18 mouse cellular contexts compared by ENCODE assay signal in the genomic region with DNA sequence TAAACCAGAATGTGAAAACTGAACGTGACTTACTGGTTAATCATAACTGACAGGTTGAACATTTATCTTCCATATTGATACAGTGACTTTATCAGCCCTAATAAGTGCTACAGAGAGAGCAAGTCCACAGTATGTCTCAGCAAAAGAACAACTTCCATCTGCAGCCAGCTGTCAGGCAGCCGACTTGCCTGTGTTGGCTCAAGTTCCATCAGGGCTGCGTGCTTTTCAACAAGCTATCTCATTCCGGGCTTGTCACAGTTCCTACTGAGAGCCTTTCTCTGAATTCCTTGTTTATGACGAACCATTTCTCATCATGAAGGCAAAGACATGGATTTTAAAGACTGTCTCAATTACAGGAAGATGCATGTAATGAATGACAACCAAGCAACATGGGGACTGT. TPM values are rescaled to one million over a fixed set of nuclear protein-coding genes. Genes with fewer than 3 reads are reported as not detected.
DNase-seq lines count a peak whose midpoint lies in the region; ATAC-seq and TF ChIP-seq lines count a peak whose summit lies in the region.
"Had no signal": no experiment of that assay in that cellular context is flagged by ENCODE, and none has a peak within 500 bp of the region (broad histone marks: within the 10 kb centered on the region; RNA-seq: fewer than 3 reads in every experiment).

No protein-coding gene starts in this region.

- WGBS in lung, embryonic 14.5 days = 48% methylated on average over 5 of the region's 5 CpGs
- 58% methylated on average over 5 of the region's 5 CpGs for WGBS in lung, adult 2 months
- WGBS in heart, embryonic 15.5 days = 28% methylated on average over 5 of the region's 5 CpGs

- peak; percentile 92 for DNase-seq in heart, adult 11 months
- DNase-seq in heart, postnatal 25 days (ENCODE audit: low spot score) = no peak
- peak; percentile 61 for DNase-seq in lung, embryonic 14.5 days
- no peak for DNase-seq in lung, adult 2 months
- peak; percentile 37 for DNase-seq in lung, postnatal 36 days
- DNase-seq in layer of hippocampus, adult 9-11 months = no peak
- DNase-seq: cerebellum, postnatal 14 days; gastrocnemius, postnatal 36 days; kidney, adult 18-20 months; liver; right cerebral cortex, adult 18-20 months; thymus, postnatal 4 days had no signal

- no peaks in the 10 kb centered on the region for H3K36me3 ChIP-seq in lung, embryonic 14.5 days (ENCODE audit: insufficient read depth)
- H3K36me3 ChIP-seq in heart, embryonic 15.5 days = no peaks in the 10 kb centered on the region
- H3K36me3 ChIP-seq: lung, embryonic 15.5 days; midbrain, embryonic 12.5 days had no signal

- no peaks in the 10 kb centered on the region for H3K9me3 ChIP-seq in lung, embryonic 14.5 days (ENCODE audit: low read depth, low read length)
- H3K9me3 ChIP-seq in heart, embryonic 15.5 days (replicated peaks) = no peaks in the 10 kb centered on the region
- H3K9me3 ChIP-seq: lung, embryonic 15.5 days; midbrain, embryonic 12.5 days had no signal

- H3K4me1 ChIP-seq in lung, embryonic 14.5 days (ENCODE audit: insufficient read depth) = peaks cover 2% of the 10 kb centered on the region; the same call in 1 of the 2 replicates
- peaks cover 4% of the 10 kb centered on the region; the same call in 1 of the 2 replicates for H3K4me1 ChIP-seq in lung, adult 2 months (ENCODE audit: control insufficient read depth, insufficient read depth, low read length)
- H3K4me1 ChIP-seq in heart, embryonic 15.5 days (replicated peaks) = peaks cover 10% of the 10 kb centered on the region
- H3K4me1 ChIP-seq: midbrain, embryonic 12.5 days had no signal

- no peak overlapping the region for H3K9ac ChIP-seq in lung, embryonic 14.5 days
- no peak overlapping the region for H3K9ac ChIP-seq in heart, embryonic 15.5 days
- H3K9ac ChIP-seq: lung, embryonic 15.5 days; midbrain, embryonic 12.5 days had no signal

- no peak overlapping the region for H3K4me2 ChIP-seq in lung, embryonic 14.5 days
- H3K4me2 ChIP-seq in heart, embryonic 15.5 days = no peak overlapping the region
- H3K4me2 ChIP-seq: lung, embryonic 15.5 days; midbrain, embryonic 12.5 days had no signal

- H3K4me3 ChIP-seq in lung, embryonic 14.5 days (ENCODE audit: low read depth, low read length) = no peak overlapping the region
- no peak overlapping the region for H3K4me3 ChIP-seq in lung, adult 2 months (replicated peaks; ENCODE audit: extremely low read depth, low read depth, low read length)
- no peak overlapping the region for H3K4me3 ChIP-seq in heart, embryonic 15.5 days
- H3K4me3 ChIP-seq: lung, embryonic 15.5 days; midbrain, embryonic 12.5 days had no signal

- intact Hi-C loops in heart, postnatal 25 days (cut with DNase I) = no loop called here

- no peak overlapping the region for H3K27ac ChIP-seq in lung, embryonic 14.5 days (ENCODE audit: low read depth)
- H3K27ac ChIP-seq in heart, embryonic 15.5 days = peak overlapping the region; percentile 74
- H3K27ac ChIP-seq: lung, embryonic 15.5 days; midbrain, embryonic 12.5 days had no signal

- ATAC-seq in lung, embryonic 14.5 days (ENCODE audit: insufficient read depth) = no peak
- peak; percentile 35; the same call in 1 of the 2 replicates for ATAC-seq in heart, embryonic 15.5 days (replicated peaks; ENCODE audit: insufficient number of reproducible peaks, insufficient read depth, low FRiP score, low read depth)
- ATAC-seq in monocyte, adult 5-6 weeks (replicated peaks; ENCODE audit: insufficient number of reproducible peaks, low FRiP score, low TSS enrichment, poor library complexity, severe bottlenecking) = no peak
- ATAC-seq: activated CD4-positive, CD25-positive, alpha-beta regulatory T cell, adult 4 months; hindbrain, embryonic 16.5 days had no signal

- TF ChIP-seq POLR2A in lung, adult 2 months (IDR thresholded peaks at IDR 0.05; ENCODE audit: borderline replicate concordance, extremely low read depth, low read depth, low read length) = no peak

- no peak for TF ChIP-seq CTCF in lung, embryonic 14.5 days (IDR thresholded peaks at IDR 0.05; ENCODE audit: low read depth)
- TF ChIP-seq CTCF in lung, adult 2 months (IDR thresholded peaks at IDR 0.05; ENCODE audit: insufficient read depth, low read length) = no peak

- H3K27me3 ChIP-seq in lung, embryonic 14.5 days (ENCODE audit: insufficient read depth, low read length) = no peaks in the 10 kb centered on the region
- no peaks in the 10 kb centered on the region for H3K27me3 ChIP-seq in heart, embryonic 15.5 days
- H3K27me3 ChIP-seq: lung, embryonic 15.5 days; midbrain, embryonic 12.5 days had no signal

RNA-seq across cellular contexts. Expression of gene Fxn, which starts 52.6 kb away (rescaled TPM):
- total RNA-seq in heart, postnatal 25 days (2021) = 10 to 100 TPM; 27.7 to 28.9 TPM
- 51.2 and 52.9 TPM in 2 replicates for polyA plus RNA-seq in lung, embryonic 14.5 days (2014; fragmentation: Nextera tagmentation; extraction: Ambion mirVana)
- polyA plus RNA-seq in lung, adult 2 months (2012; rRNA removed) = 4.9 and 7.0 TPM in 2 replicates
- 60.4 and 64.6 TPM in 2 replicates for polyA plus RNA-seq in heart, embryonic 15.5 days (2015; fragmentation: Nextera tagmentation; extraction: Ambion mirVana)
- 1.2 to 7.1 TPM (median 4.4 TPM) in 3 replicates for total RNA-seq in monocyte, adult 5-6 weeks (2017)

Comparison
In these comparisons a context has a peak if more than half of its experiments do, and no peak if none do; other contexts are left out.
1. DNase-seq: peak in heart, adult 11 months (single experiment), lung, embryonic 14.5 days (single experiment) and lung, postnatal 36 days (single experiment); none in heart, postnatal 25 days (single experiment), lung, adult 2 months (single experiment) and layer of hippocampus, adult 9-11 months (single experiment).